Mouse (Mus musculus) kidney, postnatal 0 days (tissue): ENCODE data around the gene Ptpra. TPM values are rescaled to one million over a fixed set of nuclear protein-coding genes. Genes with fewer than 3 reads are reported as not detected.

Source experiments
- ATAC-seq: fragments of 200-750 bp; cut with Nextera tagmentation; replicated peaks from 2 replicates; pipeline ENCODE4 v1.8.0; 2017; ENCODE audit warnings: low read depth, moderate number of reproducible peaks, moderate TSS enrichment, moderate library complexity; ENCODE audit not compliant: low FRiP score
- DNase-seq: peaks from one replicate; pipeline ENCODE4 v3.0.0-alpha.2; 2016; ENCODE audit warnings: low spot score
- H3K27ac ChIP-seq: fragments of 300-500 bp; sonication (generic); 2 replicates; pipeline ENCODE4 v1.5.1; 2014; ENCODE audit warnings: mild to moderate bottlenecking
- H3K27me3 ChIP-seq: fragments of 300-500 bp; sonication (generic); 2 replicates; pipeline ENCODE4 v1.6.1; 2014; ENCODE audit warnings: low read length, mixed read lengths; ENCODE audit not compliant: insufficient read depth
- H3K36me3 ChIP-seq: fragments of 300-500 bp; sonication (generic); 2 replicates; pipeline ENCODE4 v1.6.1; 2014; ENCODE audit warnings: low read length, mixed read lengths; ENCODE audit not compliant: insufficient read depth
- H3K4me1 ChIP-seq: fragments of 300-500 bp; sonication (generic); replicated peaks from 2 replicates; pipeline ENCODE4 v1.6.1; 2014; ENCODE audit warnings: antibody characterized with exemption, low read length, mixed read lengths; ENCODE audit not compliant: insufficient read depth
- H3K4me2 ChIP-seq: fragments of 300-500 bp; sonication (generic); 2 replicates; pipeline ENCODE4 v1.6.1; 2014; ENCODE audit warnings: mild to moderate bottlenecking, low read length, moderate library complexity, mixed read lengths
- H3K4me3 ChIP-seq: fragments of 300-500 bp; sonication (generic); replicated peaks from 2 replicates; pipeline ENCODE4 v1.5.1; 2014; ENCODE audit warnings: low read depth, low read length
- H3K9ac ChIP-seq: fragments of 300-500 bp; sonication (generic); 2 replicates; pipeline ENCODE4 v1.6.1; 2014; ENCODE audit warnings: low read depth, low read length
- H3K9me3 ChIP-seq: fragments of 300-500 bp; sonication (generic); replicated peaks from 2 replicates; pipeline ENCODE4 v1.6.1; 2016; ENCODE audit warnings: low read length, inconsistent platforms, mixed read lengths
- CTCF ChIP-seq: IDR thresholded peaks from 2 replicates; pipeline ENCODE4 v1.5.1; 2016; ENCODE audit warnings: antibody characterized with exemption, low read depth, mild to moderate bottlenecking, moderate library complexity
- WGBS: fragments of 180-500 bp; shearing (Covaris S2); extraction: QIAGEN DNeasy Blood & Tissue Kit; methylation state at CpG from one replicate; pipeline ENCODE4 v1.1.7; 2014; 5-methylcytosine and 5-hydroxymethylcytosine counted together
- polyA plus RNA-seq: library from polyadenylated mRNA; unstranded; fragments of >200 nt; fragmentation: Nextera tagmentation; extraction: Ambion mirVana; gene quantifications from 2 replicates; pipeline ENCODE4 v1.2.1, GENCODE M21; 2015

Gene Ptpra
- polyA plus RNA-seq, 1 experiment from 2014 or later: 80.3 TPM

GRCm38 (mm10) chr2:130578148-130578547 lies 128.1 kb downstream of the Ptpra start:
- peak; percentile 67 for TF ChIP-seq CTCF
- Histone ChIP-seq H3K4me3 (no peak overlapping the region), H3K36me3 (no peaks in the 10 kb centered on the region), H3K27ac (no peak overlapping the region), H3K4me2 (no peak overlapping the region), H3K9me3 (no peaks in the 10 kb centered on the region), H3K9ac (no peak overlapping the region), H3K27me3 (peaks cover 58% of the 10 kb centered on the region), H3K4me1 (peaks cover 16% of the 10 kb centered on the region)
- 8% methylated on average over 11 of the region's 11 CpGs for WGBS
- ATAC-seq (peak; percentile 39; the same call in 1 of the 2 replicates), DNase-seq (peak; percentile 36)

- Histone ChIP-seq H3K27me3 (peaks cover 58% of the 10 kb centered on the region), H3K27ac (no peak overlapping the region), H3K9me3 (no peaks in the 10 kb centered on the region), H3K4me1 (peaks cover 16% of the 10 kb centered on the region), H3K4me3 (no peak overlapping the region), H3K4me2 (no peak overlapping the region), H3K36me3 (no peaks in the 10 kb centered on the region), H3K9ac (no peak overlapping the region)
- WGBS: 11% methylated on average over 8 of the region's 8 CpGs
- no peak for DNase-seq
- ATAC-seq: no peak
- TF ChIP-seq CTCF: no peak
Measured at GRCm38 (mm10) chr2:130579791-130580190, 129.7 kb downstream of the Ptpra start.

- H3K4me3 ChIP-seq: peak overlapping the region; percentile 28
- no peaks in the 10 kb centered on the region for H3K36me3 ChIP-seq
- H3K9ac ChIP-seq: no peak overlapping the region
- DNase-seq: no peak
- H3K9me3 ChIP-seq: no peaks in the 10 kb centered on the region
- 4% methylated on average over 16 of the region's 16 CpGs for WGBS
- peak overlapping the region; percentile 56 for H3K4me2 ChIP-seq
- no peak for TF ChIP-seq CTCF
- H3K4me1 ChIP-seq: peaks cover 15% of the 10 kb centered on the region
- peaks cover 47% of the 10 kb centered on the region for H3K27me3 ChIP-seq
- H3K27ac ChIP-seq: no peak overlapping the region
- no peak for ATAC-seq
Measured at GRCm38 (mm10) chr2:130581201-130581600, 131.1 kb downstream of the Ptpra start.

GRCm38 (mm10) chr2:130582552-130582951 lies 132.5 kb downstream of the Ptpra start, which contains the start of gene Avp:
Gene Avp (minus strand): TSS chr2:130582554.
- Histone ChIP-seq H3K9me3 (no peaks in the 10 kb centered on the region), H3K9ac (no peak within 1 kb of the TSS), H3K4me2 (no peak within 1 kb of the TSS), H3K4me3 (no peak within 1 kb of the TSS), H3K4me1 (peaks cover 10% of the 10 kb centered on the region), H3K27me3 (peaks cover 38% of the 10 kb centered on the region), H3K36me3 (no peaks in the 10 kb centered on the region), H3K27ac (no peak within 1 kb of the TSS)
- DNase-seq: no peak
- TF ChIP-seq CTCF: no peak
- 42% methylated on average over 10 of the region's 10 CpGs for WGBS
- ATAC-seq: no peak

- Histone ChIP-seq H3K9me3 (no peaks in the 10 kb centered on the region), H3K9ac (no peak overlapping the region), H3K4me3 (no peak overlapping the region), H3K36me3 (no peaks in the 10 kb centered on the region), H3K27ac (no peak overlapping the region), H3K4me2 (no peak overlapping the region), H3K4me1 (peaks cover 10% of the 10 kb centered on the region), H3K27me3 (peaks cover 27% of the 10 kb centered on the region; the same call in 1 of the 2 replicates)
- 74% methylated on average over 10 of the region's 10 CpGs for WGBS
- DNase-seq (no peak), ATAC-seq (no peak)
- no peak for TF ChIP-seq CTCF
Measured at GRCm38 (mm10) chr2:130583902-130584560, 134.0 kb downstream of the Ptpra start.

- 86% methylated on average over 6 of the region's 6 CpGs for WGBS
- Histone ChIP-seq H3K36me3 (0 out of 2 replicates have a peak, but pooled peaks cover 1% of the 10 kb centered on the region), H3K9me3 (no peaks in the 10 kb centered on the region), H3K27ac (no peak overlapping the region), H3K4me2 (no peak overlapping the region), H3K4me1 (peaks cover 1% of the 10 kb centered on the region; the same call in 1 of the 2 replicates), H3K27me3 (0 out of 2 replicates have a peak, but pooled peaks cover 12% of the 10 kb centered on the region), H3K4me3 (no peak overlapping the region), H3K9ac (no peak overlapping the region)
- ATAC-seq (no peak), DNase-seq (no peak)
- no peak for TF ChIP-seq CTCF
Measured at GRCm38 (mm10) chr2:130586016-130586415, 135.9 kb downstream of the Ptpra start.
